Comparison of ENCODE assay signal across 15 mouse cellular contexts in the genomic region with DNA sequence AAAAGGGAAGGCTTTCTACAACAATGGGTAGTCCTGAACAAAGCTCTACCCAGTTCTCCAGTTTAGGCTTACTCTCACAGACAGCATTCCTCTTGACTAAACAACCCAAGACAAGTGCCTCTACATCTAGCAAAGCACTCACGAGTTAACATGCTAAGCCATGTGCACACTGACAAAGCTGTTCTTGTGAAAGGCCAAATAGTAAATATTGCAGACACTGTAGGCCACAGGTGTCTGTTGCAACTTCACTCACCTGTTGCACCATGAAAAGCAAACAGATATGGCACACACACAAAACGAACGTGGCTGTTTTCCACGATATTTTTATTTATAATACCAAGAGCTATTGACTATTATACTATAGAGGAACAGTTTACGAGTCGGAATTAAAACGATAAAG.
"Had no signal": no experiment of that assay in that cellular context is flagged by ENCODE, and none has a peak within 500 bp of the region (broad histone marks: within the 10 kb centered on the region; RNA-seq: fewer than 3 reads in every experiment).

No protein-coding gene starts in this region.

- H3K4me1 ChIP-seq: intestine, embryonic 15.5 days; kidney, embryonic 15.5 days; limb, embryonic 12.5 days; neural tube, embryonic 12.5 days; stomach, embryonic 15.5 days had no signal

- H3K4me3 ChIP-seq: intestine, embryonic 15.5 days; kidney, embryonic 15.5 days; limb, embryonic 12.5 days; neural tube, embryonic 12.5 days; stomach, embryonic 15.5 days had no signal

- H3K9ac ChIP-seq: hindbrain, embryonic 14.5 days; intestine, embryonic 15.5 days; kidney, embryonic 15.5 days; limb, embryonic 12.5 days; lung, embryonic 14.5 days; neural tube, embryonic 12.5 days; stomach, embryonic 15.5 days had no signal

- H3K9me3 ChIP-seq: intestine, embryonic 15.5 days; kidney, embryonic 15.5 days; limb, embryonic 12.5 days; neural tube, embryonic 12.5 days; stomach, embryonic 15.5 days had no signal

- H3K27me3 ChIP-seq: intestine, embryonic 15.5 days; kidney, embryonic 15.5 days; limb, embryonic 12.5 days; neural tube, embryonic 12.5 days; stomach, embryonic 15.5 days had no signal

- H3K27ac ChIP-seq: hindbrain, embryonic 14.5 days; intestine, embryonic 15.5 days; kidney, embryonic 15.5 days; limb, embryonic 12.5 days; neural tube, embryonic 12.5 days; stomach, embryonic 15.5 days had no signal

- H3K4me2 ChIP-seq: hindbrain, embryonic 14.5 days; intestine, embryonic 15.5 days; kidney, embryonic 15.5 days; limb, embryonic 12.5 days; lung, embryonic 14.5 days; neural tube, embryonic 12.5 days; stomach, embryonic 15.5 days had no signal

- DNase-seq: kidney, adult 18-20 months; kidney, postnatal 14 days; layer of hippocampus, adult 9-11 months; layer of hippocampus, postnatal 36 days; lung, embryonic 14.5 days; midbrain, embryonic 14.5 days; right cerebral cortex, postnatal 4 days; thymus, adult 2 months; thymus, postnatal 36 days had no signal

- H3K36me3 ChIP-seq: intestine, embryonic 15.5 days; stomach, embryonic 15.5 days had no signal

- ATAC-seq: intestine, embryonic 15.5 days had no signal
